Mouse (Mus musculus) hindbrain, embryonic 11.5 days (tissue): ENCODE measurements around the gene Marc1. TPM values are rescaled to one million over a fixed set of nuclear protein-coding genes. Genes with fewer than 3 reads are reported as not detected.

Source experiments
- ATAC-seq: fragments of 200-750 bp; cut with Nextera tagmentation; 2 replicates; pipeline ENCODE4 v1.8.0; 2017; ENCODE audit warnings: mild to moderate bottlenecking, moderate TSS enrichment, moderate library complexity; ENCODE audit not compliant: low FRiP score
- DNase-seq: peaks from one replicate; pipeline ENCODE4 v3.0.0-alpha.2; 2015; ENCODE audit warnings: low spot score
- H3K27ac ChIP-seq: fragments of 300-500 bp; sonication (generic); 2 replicates; pipeline ENCODE4 v1.5.1; 2014; ENCODE audit warnings: mild to moderate bottlenecking, low read depth, low read length
- H3K27me3 ChIP-seq: fragments of 300-500 bp; sonication (generic); 2 replicates; pipeline ENCODE4 v1.6.1; 2014; ENCODE audit warnings: mild to moderate bottlenecking, low read length, moderate library complexity, mixed read lengths; ENCODE audit not compliant: control insufficient read depth, insufficient read depth
- H3K36me3 ChIP-seq: fragments of 300-500 bp; sonication (generic); 2 replicates; pipeline ENCODE4 v1.6.1; 2014; ENCODE audit warnings: mild to moderate bottlenecking, low read length, moderate library complexity, mixed read lengths; ENCODE audit not compliant: control insufficient read depth, insufficient read depth
- H3K4me1 ChIP-seq: fragments of 300-500 bp; sonication (generic); replicated peaks from 2 replicates; pipeline ENCODE4 v1.6.1; 2014; ENCODE audit warnings: low read length, mixed read lengths; ENCODE audit not compliant: control insufficient read depth, insufficient read depth
- H3K4me2 ChIP-seq: fragments of 300-500 bp; sonication (generic); replicated peaks from 2 replicates; pipeline ENCODE4 v1.6.1; 2014; ENCODE audit warnings: mild to moderate bottlenecking, low read depth, low read length
- H3K4me3 ChIP-seq: fragments of 300-500 bp; sonication (generic); 2 replicates; pipeline ENCODE4 v1.5.1; 2014; ENCODE audit warnings: low read depth, low read length
- H3K9ac ChIP-seq: fragments of 300-500 bp; sonication (generic); 2 replicates; pipeline ENCODE4 v1.6.1; 2014; ENCODE audit warnings: low read depth, low read length
- H3K9me3 ChIP-seq: fragments of 300-500 bp; sonication (generic); 2 replicates; pipeline ENCODE4 v1.6.1; 2016; ENCODE audit warnings: low read length; ENCODE audit not compliant: control insufficient read depth
- WGBS: fragments of 180-500 bp; shearing (Covaris S2); extraction: QIAGEN DNeasy Blood & Tissue Kit; methylation state at CpG from one replicate; pipeline ENCODE4 v1.1.7; 2014; 5-methylcytosine and 5-hydroxymethylcytosine counted together
- polyA plus RNA-seq: library from polyadenylated mRNA; unstranded; fragments of >200 nt; fragmentation: Nextera tagmentation; extraction: Ambion mirVana; gene quantifications from 2 replicates; pipeline ENCODE4 v1.2.1, GENCODE M21; 2014

Marc1 gene
- polyA plus RNA-seq, 1 experiment from 2014 or later: 0.26 TPM

GRCm38 (mm10) chr1:184781286-184782160 lies 29.6 kb downstream of the Marc1 start:
- Histone ChIP-seq H3K4me1 (no peaks in the 10 kb centered on the region), H3K27me3 (no peaks in the 10 kb centered on the region), H3K36me3 (no peaks in the 10 kb centered on the region), H3K9me3 (no peaks in the 10 kb centered on the region), H3K9ac (no peak overlapping the region), H3K4me3 (no peak overlapping the region), H3K27ac (no peak overlapping the region), H3K4me2 (no peak overlapping the region)
- DNase-seq (no peak), ATAC-seq (no peak)
- 78% methylated on average over 10 of the region's 10 CpGs for WGBS

DNA sequence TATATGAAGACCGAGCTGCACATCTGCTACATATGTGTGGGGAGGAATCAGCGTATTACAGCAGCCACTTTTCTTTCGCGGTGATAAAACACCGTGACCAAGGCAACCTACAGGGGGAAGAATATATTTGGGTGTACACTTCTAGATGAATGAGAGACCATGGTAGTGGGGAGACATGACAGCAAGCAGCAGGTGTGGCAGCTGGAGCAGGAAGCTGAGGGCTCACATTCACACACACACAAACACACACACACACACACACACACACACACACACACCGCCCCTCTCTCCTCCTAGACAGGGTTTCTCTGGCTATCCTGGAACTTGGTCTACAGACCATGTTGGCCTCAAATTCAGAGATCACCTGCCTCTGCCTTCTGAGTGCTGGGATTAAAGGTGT lies 33.0 kb downstream of the Marc1 start:
- H3K9ac ChIP-seq: no peak overlapping the region
- DNase-seq (no peak), ATAC-seq (no peak)
- H3K27me3 ChIP-seq: no peaks in the 10 kb centered on the region
- no peaks in the 10 kb centered on the region for H3K9me3 ChIP-seq
- no peaks in the 10 kb centered on the region for H3K4me1 ChIP-seq
- no peak overlapping the region for H3K27ac ChIP-seq
- no peak overlapping the region for H3K4me3 ChIP-seq
- H3K36me3 ChIP-seq: no peaks in the 10 kb centered on the region
- H3K4me2 ChIP-seq: no peak overlapping the region
- WGBS: 93% methylated on average over 6 of the region's 6 CpGs

DNA sequence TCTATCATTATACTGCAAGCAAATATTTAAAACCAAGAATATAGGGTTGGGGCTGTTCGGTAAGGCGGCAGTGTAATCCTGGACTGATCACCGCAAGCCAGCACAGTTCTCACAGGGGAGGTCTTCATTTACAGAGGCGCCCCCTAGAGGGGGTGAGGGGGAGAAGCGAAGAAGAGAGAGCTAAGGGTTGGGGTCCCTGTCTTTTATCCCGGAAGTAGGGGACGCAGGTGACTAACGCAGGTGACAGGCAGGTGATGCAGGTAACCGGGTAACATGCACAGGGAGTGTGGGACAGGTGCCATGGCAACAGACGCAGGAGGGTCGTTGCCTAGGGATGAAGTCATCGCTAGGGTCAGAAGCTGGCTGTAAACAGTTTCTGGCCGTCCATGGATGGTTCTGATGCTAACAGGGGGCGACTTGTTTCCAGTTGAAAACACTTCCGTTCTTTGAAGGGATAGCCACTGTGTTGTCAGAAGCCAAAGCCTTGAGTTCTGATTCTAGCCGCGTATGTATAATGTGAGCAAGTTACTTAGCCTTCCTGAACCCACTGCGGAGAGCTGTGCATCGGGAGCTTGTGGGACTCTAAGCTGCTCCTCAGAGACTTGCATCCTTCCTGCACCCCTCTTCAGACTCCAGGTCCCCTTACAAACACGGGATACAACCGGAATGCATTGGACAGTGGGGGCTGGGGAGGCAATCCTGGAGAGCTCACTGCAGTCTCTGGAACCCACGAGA lies 33.9 kb downstream of the Marc1 start:
- H3K4me3 ChIP-seq: no peak overlapping the region
- DNase-seq: no peak
- no peaks in the 10 kb centered on the region for H3K9me3 ChIP-seq
- H3K4me1 ChIP-seq: no peaks in the 10 kb centered on the region
- WGBS: 37% methylated on average over 22 of the region's 22 CpGs
- ATAC-seq: no peak
- H3K27ac ChIP-seq: no peak overlapping the region
- H3K27me3 ChIP-seq: no peaks in the 10 kb centered on the region
- no peaks in the 10 kb centered on the region for H3K36me3 ChIP-seq
- no peak overlapping the region for H3K4me2 ChIP-seq
- no peak overlapping the region for H3K9ac ChIP-seq

GRCm38 (mm10) chr1:184775289-184775688 lies 35.8 kb downstream of the Marc1 start:
- DNase-seq (no peak), ATAC-seq (no peak)
- H3K4me3 ChIP-seq: no peak overlapping the region
- H3K9ac ChIP-seq: no peak overlapping the region
- no peaks in the 10 kb centered on the region for H3K36me3 ChIP-seq
- H3K9me3 ChIP-seq: no peaks in the 10 kb centered on the region
- H3K4me1 ChIP-seq: no peaks in the 10 kb centered on the region
- WGBS: 58% methylated on average over 9 of the region's 9 CpGs
- no peak overlapping the region for H3K4me2 ChIP-seq
- H3K27me3 ChIP-seq: no peaks in the 10 kb centered on the region
- no peak overlapping the region for H3K27ac ChIP-seq

- ATAC-seq (0 out of 2 replicates have a peak, but pooled peaks have one; percentile 22), DNase-seq (no peak)
- Histone ChIP-seq H3K4me3 (no peak overlapping the region), H3K9me3 (no peaks in the 10 kb centered on the region), H3K4me1 (no peaks in the 10 kb centered on the region), H3K27ac (no peak overlapping the region), H3K4me2 (no peak overlapping the region), H3K36me3 (no peaks in the 10 kb centered on the region), H3K27me3 (no peaks in the 10 kb centered on the region), H3K9ac (no peak overlapping the region)
- 13% methylated on average over 9 of the region's 9 CpGs for WGBS
Measured at GRCm38 (mm10) chr1:184771891-184772249, 39.2 kb downstream of the Marc1 start.

- no peak overlapping the region for H3K4me3 ChIP-seq
- no peak overlapping the region for H3K9ac ChIP-seq
- DNase-seq (peak; percentile 89), ATAC-seq (peak; percentile 60)
- 30% methylated on average over 18 of the region's 18 CpGs for WGBS
- H3K4me2 ChIP-seq: no peak overlapping the region
- no peaks in the 10 kb centered on the region for H3K27me3 ChIP-seq
- no peaks in the 10 kb centered on the region for H3K9me3 ChIP-seq
- no peak overlapping the region for H3K27ac ChIP-seq
- H3K4me1 ChIP-seq: no peaks in the 10 kb centered on the region
- no peaks in the 10 kb centered on the region for H3K36me3 ChIP-seq
Measured at GRCm38 (mm10) chr1:184771202-184771890, 39.8 kb downstream of the Marc1 start.

DNA sequence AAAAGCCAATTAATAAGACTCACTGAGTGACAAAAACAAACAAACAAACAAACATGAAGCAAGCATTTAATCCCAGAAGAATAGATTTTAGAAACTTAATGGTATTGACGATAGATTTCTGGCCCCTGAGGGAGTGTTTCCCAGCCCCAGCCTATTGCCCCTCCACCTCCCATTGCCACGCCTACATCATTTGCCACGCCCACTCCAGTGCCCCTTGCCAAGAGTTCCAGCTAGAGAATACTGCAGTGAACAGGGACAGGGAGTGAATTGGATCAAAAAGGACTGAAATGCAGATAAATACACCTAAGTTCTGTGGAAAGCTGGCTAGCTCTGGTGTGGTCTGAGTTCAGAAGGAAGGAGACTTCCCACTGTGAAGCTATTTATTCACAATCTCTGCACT lies 47.2 kb downstream of the Marc1 start:
- H3K27ac ChIP-seq: no peak overlapping the region
- H3K9me3 ChIP-seq: no peaks in the 10 kb centered on the region
- DNase-seq (no peak), ATAC-seq (no peak)
- no peaks in the 10 kb centered on the region for H3K4me1 ChIP-seq
- no peaks in the 10 kb centered on the region for H3K27me3 ChIP-seq
- 38% methylated on average over 3 of the region's 3 CpGs for WGBS
- H3K36me3 ChIP-seq: no peaks in the 10 kb centered on the region
- no peak overlapping the region for H3K4me2 ChIP-seq
- no peak overlapping the region for H3K9ac ChIP-seq
- H3K4me3 ChIP-seq: no peak overlapping the region

DNA sequence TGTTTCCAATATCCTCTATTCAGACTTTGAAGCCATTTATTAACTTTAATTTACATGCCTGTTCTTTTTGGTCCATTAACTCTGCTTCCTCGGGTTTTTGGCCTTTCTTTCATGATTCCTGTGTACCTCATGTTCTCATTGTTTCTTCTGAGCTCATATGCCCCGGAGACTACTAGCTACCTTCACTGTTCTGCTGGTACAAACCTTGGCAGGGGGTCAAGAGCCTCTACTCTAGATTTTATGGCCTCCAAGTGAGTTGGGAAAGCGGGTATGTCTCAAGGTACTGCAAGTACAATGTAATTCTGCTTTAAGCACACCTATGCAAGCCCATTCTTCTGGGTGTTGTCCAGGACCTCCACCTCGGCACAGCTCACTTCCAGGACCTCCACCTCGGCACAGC lies 48.2 kb downstream of the Marc1 start:
- DNase-seq (no peak), ATAC-seq (no peak)
- H3K27ac ChIP-seq: no peak overlapping the region
- H3K4me2 ChIP-seq: no peak overlapping the region
- 74% methylated on average over 5 of the region's 5 CpGs for WGBS
- H3K9me3 ChIP-seq: no peaks in the 10 kb centered on the region
- no peaks in the 10 kb centered on the region for H3K36me3 ChIP-seq
- H3K27me3 ChIP-seq: no peaks in the 10 kb centered on the region
- H3K4me3 ChIP-seq: no peak overlapping the region
- H3K9ac ChIP-seq: no peak overlapping the region
- no peaks in the 10 kb centered on the region for H3K4me1 ChIP-seq
